Mouse (Mus musculus) forebrain, embryonic 13.5 days (tissue): Measurements from ENCODE around the gene Dyrk4. TPM values are rescaled to one million over a fixed set of nuclear protein-coding genes. Genes with fewer than 3 reads are reported as not detected.

Experiments used
- ATAC-seq: fragments of 200-750 bp; cut with Nextera tagmentation; 2 replicates; pipeline ENCODE4 v1.8.0; 2017
- H3K27ac ChIP-seq: fragments of 300-500 bp; sonication (generic); 2 replicates; pipeline ENCODE4 v1.5.1; 2015; ENCODE audit warnings: inconsistent platforms, mild to moderate bottlenecking, moderate library complexity
- H3K27me3 ChIP-seq: fragments of 300-500 bp; sonication (generic); 2 replicates; pipeline ENCODE4 v1.6.1; 2015; ENCODE audit warnings: mild to moderate bottlenecking, inconsistent platforms
- H3K36me3 ChIP-seq: fragments of 300-500 bp; sonication (generic); 2 replicates; pipeline ENCODE4 v1.6.1; 2015; ENCODE audit warnings: mild to moderate bottlenecking, inconsistent platforms; ENCODE audit not compliant: poor library complexity, severe bottlenecking
- H3K4me1 ChIP-seq: fragments of 300-500 bp; sonication (generic); 2 replicates; pipeline ENCODE4 v1.6.1; 2015; ENCODE audit warnings: inconsistent platforms
- H3K4me2 ChIP-seq: fragments of 300-500 bp; sonication (generic); 2 replicates; pipeline ENCODE4 v1.6.1; 2015; ENCODE audit warnings: inconsistent platforms, mild to moderate bottlenecking, moderate library complexity
- H3K4me3 ChIP-seq: fragments of 300-500 bp; sonication (generic); 2 replicates; pipeline ENCODE4 v1.5.1; 2015; ENCODE audit warnings: mild to moderate bottlenecking, inconsistent platforms
- H3K9ac ChIP-seq: fragments of 300-500 bp; sonication (generic); 2 replicates; pipeline ENCODE4 v1.6.1; 2015; ENCODE audit warnings: mild to moderate bottlenecking, inconsistent platforms
- H3K9me3 ChIP-seq: fragments of 300-500 bp; sonication (generic); replicated peaks from 2 replicates; pipeline ENCODE4 v1.6.1; 2016; ENCODE audit warnings: inconsistent platforms
- WGBS: fragments of 180-500 bp; shearing (Covaris S2); methylation state at CpG from one replicate; pipeline ENCODE4 v1.1.7; 2015; 5-methylcytosine and 5-hydroxymethylcytosine counted together
- polyA plus RNA-seq: library from polyadenylated mRNA; unstranded; fragments of >200 nt; fragmentation: Nextera tagmentation; extraction: Ambion mirVana; gene quantifications from 2 replicates; pipeline ENCODE4 v1.2.1, GENCODE M21; 2015

The Dyrk4 gene
- polyA plus RNA-seq, 1 experiment from 2014 or later: 0.15 TPM

GRCm38 (mm10) chr6:126932896-126933295 is 11.3 kb upstream of the Dyrk4 start:
- Histone ChIP-seq H3K4me1 (peaks cover 3% of the 10 kb centered on the region), H3K9ac (no peak overlapping the region), H3K36me3 (peaks cover 55% of the 10 kb centered on the region), H3K27ac (no peak overlapping the region), H3K27me3 (no peaks in the 10 kb centered on the region), H3K4me3 (no peak overlapping the region), H3K9me3 (no peaks in the 10 kb centered on the region), H3K4me2 (no peak overlapping the region)
- 97% methylated on average over 2 of the region's 2 CpGs for WGBS
- ATAC-seq: no peak

GRCm38 (mm10) chr6:126914928-126915327 is 6.7 kb downstream of the Dyrk4 start:
- Histone ChIP-seq H3K4me2 (no peak overlapping the region), H3K9me3 (no peaks in the 10 kb centered on the region), H3K36me3 (no peaks in the 10 kb centered on the region), H3K4me3 (no peak overlapping the region), H3K27me3 (no peaks in the 10 kb centered on the region), H3K27ac (no peak overlapping the region), H3K9ac (no peak overlapping the region), H3K4me1 (no peaks in the 10 kb centered on the region)
- WGBS: 82% methylated on average over 5 of the region's 5 CpGs
- ATAC-seq: no peak

GRCm38 (mm10) chr6:126910727-126911126 is 10.9 kb downstream of the Dyrk4 start:
- no peak overlapping the region for H3K4me3 ChIP-seq
- no peaks in the 10 kb centered on the region for H3K9me3 ChIP-seq
- no peak for ATAC-seq
- H3K9ac ChIP-seq: no peak overlapping the region
- no peak overlapping the region for H3K4me2 ChIP-seq
- no peak overlapping the region for H3K27ac ChIP-seq
- no peaks in the 10 kb centered on the region for H3K27me3 ChIP-seq
- H3K36me3 ChIP-seq: no peaks in the 10 kb centered on the region
- no peaks in the 10 kb centered on the region for H3K4me1 ChIP-seq
- 88% methylated on average over 4 of the region's 4 CpGs for WGBS

- no peak for ATAC-seq
- H3K4me1 ChIP-seq: no peaks in the 10 kb centered on the region
- no peak overlapping the region for H3K9ac ChIP-seq
- H3K4me3 ChIP-seq: no peak overlapping the region
- no peak overlapping the region for H3K27ac ChIP-seq
- H3K27me3 ChIP-seq: no peaks in the 10 kb centered on the region
- no peak overlapping the region for H3K4me2 ChIP-seq
- H3K9me3 ChIP-seq: no peaks in the 10 kb centered on the region
- WGBS: 72% methylated on average over 3 of the region's 3 CpGs
- H3K36me3 ChIP-seq: no peaks in the 10 kb centered on the region
Measured at GRCm38 (mm10) chr6:126907876-126908275, 13.8 kb downstream of the Dyrk4 start.

GRCm38 (mm10) chr6:126907378-126907777 is 14.3 kb downstream of the Dyrk4 start:
- 78% methylated on average over 4 of the region's 5 CpGs for WGBS

GRCm38 (mm10) chr6:126877118-126877517 is 44.5 kb downstream of the Dyrk4 start:
- H3K9me3 ChIP-seq: no peaks in the 10 kb centered on the region
- no peaks in the 10 kb centered on the region for H3K36me3 ChIP-seq
- no peak for ATAC-seq
- no peak overlapping the region for H3K4me3 ChIP-seq
- H3K9ac ChIP-seq: no peak overlapping the region
- WGBS: 88% methylated on average over 8 of the region's 8 CpGs
- no peaks in the 10 kb centered on the region for H3K4me1 ChIP-seq
- no peak overlapping the region for H3K4me2 ChIP-seq
- no peaks in the 10 kb centered on the region for H3K27me3 ChIP-seq
- H3K27ac ChIP-seq: no peak overlapping the region

More at GRCm38 (mm10) chr6:126907378-126907777, 14.3 kb downstream of the Dyrk4 start:
- H3K27me3 ChIP-seq: no peaks in the 10 kb centered on the region
- no peaks in the 10 kb centered on the region for H3K4me1 ChIP-seq
- no peak overlapping the region for H3K27ac ChIP-seq
- ATAC-seq: no peak
- no peak overlapping the region for H3K9ac ChIP-seq
- H3K4me3 ChIP-seq: no peak overlapping the region
- no peaks in the 10 kb centered on the region for H3K9me3 ChIP-seq
- no peak overlapping the region for H3K4me2 ChIP-seq
- no peaks in the 10 kb centered on the region for H3K36me3 ChIP-seq

DNA sequence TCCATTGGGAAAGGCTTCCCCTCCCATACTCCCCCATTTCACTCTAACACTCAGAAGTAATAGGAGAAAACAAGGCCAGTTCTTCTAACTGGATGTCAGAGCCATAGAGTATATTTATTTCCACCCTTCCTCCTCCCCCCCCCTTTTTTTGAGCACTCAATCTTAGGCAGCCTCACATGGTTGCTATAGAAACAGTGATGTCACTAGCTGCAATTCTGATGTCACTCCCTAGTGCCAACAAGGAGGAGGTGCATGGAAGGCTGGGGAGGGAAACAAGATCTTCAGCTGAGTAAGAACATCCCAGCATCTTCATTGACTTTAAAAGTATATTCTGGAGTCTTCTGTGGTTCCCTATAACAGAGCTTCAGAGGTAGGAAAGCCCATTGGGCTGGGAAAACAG is 68.8 kb downstream of the Dyrk4 start, which contains the start of gene Akap3:
Gene Akap3 (plus strand): TSS at position 218 of the 400 bp plus-strand sequence.
- H3K27me3 ChIP-seq: peaks cover 12% of the 10 kb centered on the region; the same call in 1 of the 2 replicates
- H3K36me3 ChIP-seq: no peaks in the 10 kb centered on the region
- ATAC-seq: no peak
- peaks cover 10% of the 10 kb centered on the region for H3K4me1 ChIP-seq
- no peak within 1 kb of the TSS for H3K4me3 ChIP-seq
- no peak within 1 kb of the TSS for H3K27ac ChIP-seq
- no peak within 1 kb of the TSS for H3K4me2 ChIP-seq
- no peaks in the 10 kb centered on the region for H3K9me3 ChIP-seq
- H3K9ac ChIP-seq: no peak within 1 kb of the TSS

DNA sequence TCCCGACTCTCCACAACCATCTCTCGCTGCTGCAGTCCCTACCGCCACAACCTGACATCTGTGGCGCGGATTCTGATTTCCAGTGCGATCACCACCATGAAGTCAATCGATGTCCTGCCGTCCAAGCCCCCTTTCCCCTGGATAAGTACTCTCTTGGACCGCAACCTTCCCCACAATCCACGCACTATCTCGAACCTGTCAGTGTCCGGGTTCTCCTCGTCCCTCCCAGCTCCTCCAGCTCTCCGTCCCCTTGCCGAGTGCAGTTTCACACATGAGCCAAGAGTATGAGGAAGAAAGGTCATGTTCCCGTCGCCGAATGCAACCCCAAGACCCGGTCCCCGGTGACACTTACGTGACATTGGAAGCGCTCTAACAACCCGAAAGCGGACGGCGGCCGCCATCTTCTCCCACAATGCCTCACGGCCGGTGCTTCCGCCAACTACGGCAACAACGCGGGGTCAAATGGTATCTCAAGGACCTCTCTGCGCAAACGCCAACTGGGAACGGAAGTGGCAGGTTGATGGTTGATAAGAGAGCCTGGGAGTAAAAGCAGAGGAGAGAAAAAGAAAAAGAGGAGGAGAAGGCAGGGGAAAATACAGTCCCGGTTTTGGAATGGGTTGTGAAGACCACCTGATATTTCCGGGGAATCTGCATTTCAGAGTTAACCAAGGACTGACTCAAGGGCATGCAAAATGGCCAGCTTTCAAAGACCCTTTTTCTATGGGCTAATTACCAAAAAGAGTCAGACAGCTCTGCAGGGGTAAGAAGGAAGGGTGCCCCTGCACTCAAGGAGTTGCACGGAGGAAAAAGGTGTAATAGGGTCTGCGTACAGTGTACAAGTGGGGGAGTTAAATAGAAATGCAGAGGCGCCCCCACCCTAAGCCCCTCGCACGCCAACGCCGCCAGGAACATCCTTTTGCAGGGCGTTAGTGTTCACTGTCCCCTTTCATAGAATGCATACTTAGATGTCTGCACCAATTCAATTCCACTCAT is 72.6 kb downstream of the Dyrk4 start, which contains the start of gene Ndufa9:
Gene Ndufa9 (minus strand): TSS at position 425 of the 993 bp plus-strand sequence.
- H3K9ac ChIP-seq: peak within 1 kb of the TSS; percentile 87
- H3K27me3 ChIP-seq: 0 out of 2 replicates have a peak, but pooled peaks cover 8% of the 10 kb centered on the region
- peak within 1 kb of the TSS; percentile 63 for H3K27ac ChIP-seq
- H3K9me3 ChIP-seq: no peaks in the 10 kb centered on the region
- peak; percentile 95 for ATAC-seq
- H3K4me2 ChIP-seq: peak within 1 kb of the TSS; percentile 89
- H3K36me3 ChIP-seq: peaks cover 6% of the 10 kb centered on the region
- WGBS: 5% methylated on average over 46 of the region's 46 CpGs
- peak within 1 kb of the TSS; percentile 89 for H3K4me3 ChIP-seq
- peaks cover 21% of the 10 kb centered on the region for H3K4me1 ChIP-seq

GRCm38 (mm10) chr6:126836628-126837027 is 85.0 kb downstream of the Dyrk4 start:
- 89% methylated on average over 8 of the region's 8 CpGs for WGBS
- Histone ChIP-seq H3K27ac (no peak overlapping the region), H3K36me3 (peaks cover 99% of the 10 kb centered on the region), H3K4me3 (no peak overlapping the region), H3K27me3 (no peaks in the 10 kb centered on the region), H3K4me2 (no peak overlapping the region), H3K9me3 (no peaks in the 10 kb centered on the region), H3K4me1 (no peaks in the 10 kb centered on the region), H3K9ac (no peak overlapping the region)
- no peak for ATAC-seq

Other genes with a start within 250 kb of the Dyrk4 start
- 4.3 and 4.8 TPM in 2 replicates for gene Kcna6, start 181.2 kb downstream of the Dyrk4 start, polyA plus RNA-seq
- 193 and 203 TPM in 2 replicates for gene Ndufa9, start 72.7 kb downstream of the Dyrk4 start, polyA plus RNA-seq
- gene Akap3, start 68.7 kb downstream of the Dyrk4 start, polyA plus RNA-seq: 0.05 TPM in 1 of 2 replicates, not detected in the other
- 53.5 and 55.4 TPM in 2 replicates for gene Rad51ap1, start 17.7 kb upstream of the Dyrk4 start, polyA plus RNA-seq
- 27.5 and 27.9 TPM in 2 replicates for gene D6Wsu163e, start 18.1 kb upstream of the Dyrk4 start, polyA plus RNA-seq
- not detected in 2 replicates for gene Fgf6, start 93.7 kb upstream of the Dyrk4 start, polyA plus RNA-seq
- gene Fgf23, start 151.1 kb upstream of the Dyrk4 start, polyA plus RNA-seq: not detected in 2 replicates
- gene Tigar, start 187.7 kb upstream of the Dyrk4 start, polyA plus RNA-seq: 6.6 and 7.0 TPM in 2 replicates
- 1,785 and 2,054 TPM in 2 replicates for gene Ccnd2, start 230.4 kb upstream of the Dyrk4 start, polyA plus RNA-seq